Mouse (Mus musculus): ENCODE measurements around the gene Arid2. TPM values are rescaled to one million over a fixed set of nuclear protein-coding genes. Genes with fewer than 3 reads are reported as not detected.

Gene Arid2
- polyA plus RNA-seq, 1 experiment from 2014 or later, result 36.5 TPM

DNA sequence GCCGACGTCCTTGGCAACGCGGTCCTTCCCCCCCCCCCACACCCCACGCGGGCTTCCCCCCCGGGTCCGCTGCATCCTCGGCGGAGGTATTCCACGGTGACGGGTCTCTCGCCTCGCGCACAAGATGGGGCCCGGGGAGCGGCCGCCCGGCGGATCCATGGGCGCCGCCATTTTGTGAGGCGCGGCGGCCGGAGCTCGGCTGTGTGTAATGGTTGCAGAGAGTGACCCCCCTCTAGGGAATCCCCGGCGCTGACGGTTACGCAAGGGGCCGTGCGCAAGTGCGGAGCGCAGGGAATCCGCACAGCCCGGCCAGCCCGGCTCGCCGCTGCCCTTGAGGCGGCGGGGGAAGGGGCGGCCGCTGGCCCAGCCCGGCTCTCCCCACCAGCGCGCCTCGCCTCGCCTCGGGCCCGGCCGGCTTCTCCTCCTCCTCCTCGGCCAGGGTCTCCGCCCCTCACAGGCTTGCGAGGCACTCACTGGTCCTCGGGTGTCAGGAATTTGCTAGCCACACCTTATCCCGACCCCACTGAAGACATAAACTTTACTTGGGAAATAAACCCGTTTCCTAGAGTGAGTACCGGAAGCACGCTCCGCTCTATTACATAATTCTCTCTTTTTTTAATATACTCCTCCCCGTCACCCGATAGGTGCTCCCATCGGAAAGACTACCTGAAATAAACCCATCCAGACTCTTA, 1.8 kb upstream of the Arid2 start:
- Histone ChIP-seq H3K4me3 (replicated peaks) (peak overlapping the region; percentile 81), H3K27me3 (no peaks in the 10 kb centered on the region), H3K36me3 (peaks cover 14% of the 10 kb centered on the region; the same call in 1 of the 2 replicates), H3K9ac (replicated peaks) (peak overlapping the region; percentile 99), H3K4me2 (peak overlapping the region; percentile 81), H3K27ac (peak overlapping the region; percentile 100), H3K9me3 (no peaks in the 10 kb centered on the region), H3K4me1 (replicated peaks) (peaks cover 23% of the 10 kb centered on the region)
- under 1% methylated on average over 64 of the region's 64 CpGs for WGBS
- peak; percentile 91 for ATAC-seq (ENCODE audit: insufficient number of reproducible peaks, insufficient read depth, low FRiP score, low TSS enrichment, low read depth)

DNA sequence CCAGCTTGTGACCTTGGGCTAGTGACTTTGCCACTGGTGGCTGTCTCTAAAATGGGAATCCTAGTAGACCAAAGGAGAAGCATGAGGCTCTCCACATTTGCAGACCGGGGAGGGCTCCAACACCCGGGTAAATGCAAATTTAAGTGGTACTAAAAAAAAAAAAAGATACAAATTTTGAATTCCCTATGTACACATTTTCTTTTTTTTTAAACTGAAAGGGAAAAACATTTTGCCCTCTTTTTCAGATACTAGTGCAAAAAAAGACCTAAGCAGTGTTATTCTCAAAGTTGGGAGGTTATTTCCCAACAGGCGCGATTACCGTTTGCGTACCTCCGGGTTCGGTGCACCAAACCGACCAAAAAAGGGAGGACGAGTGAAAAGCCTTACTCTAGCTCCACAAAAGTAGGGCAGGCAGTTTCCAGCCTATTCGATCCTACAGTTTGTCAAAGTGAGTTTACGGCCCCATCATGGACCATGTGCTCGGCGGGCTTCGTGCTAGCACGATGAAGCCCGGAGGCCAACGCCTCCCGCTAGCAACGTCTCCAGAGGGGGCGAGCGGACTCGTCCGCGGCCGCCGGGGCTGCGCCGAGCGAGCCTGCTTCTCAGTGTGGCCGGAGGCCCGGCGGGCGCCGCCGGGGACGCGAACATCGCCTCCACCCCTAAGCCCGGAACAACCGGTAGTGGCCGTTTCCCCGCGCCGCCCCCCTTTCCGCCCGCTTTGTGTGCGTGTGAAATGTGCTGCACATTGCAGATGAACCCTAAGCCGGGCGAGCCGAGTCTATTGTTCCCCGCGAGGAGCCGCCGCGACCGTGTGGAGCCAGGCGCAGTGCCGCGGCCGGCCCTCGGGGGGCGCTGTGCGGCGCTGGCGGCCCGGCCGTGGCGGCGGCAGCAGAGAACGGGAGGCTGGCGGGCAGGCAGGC, 1.0 kb upstream of the Arid2 start:
- peak; percentile 58 for ATAC-seq (ENCODE audit: insufficient number of reproducible peaks, insufficient read depth, low FRiP score, low TSS enrichment, low read depth)
- Histone ChIP-seq H3K4me3 (replicated peaks) (peak overlapping the region; percentile 81), H3K9me3 (no peaks in the 10 kb centered on the region), H3K27me3 (no peaks in the 10 kb centered on the region), H3K27ac (peak overlapping the region; percentile 100), H3K36me3 (peaks cover 6% of the 10 kb centered on the region; the same call in 1 of the 2 replicates), H3K9ac (replicated peaks) (peak overlapping the region; percentile 99), H3K4me1 (replicated peaks) (peaks cover 23% of the 10 kb centered on the region), H3K4me2 (peak overlapping the region; percentile 81)
- WGBS, result under 1% methylated on average over 71 of the region's 72 CpGs

DNA sequence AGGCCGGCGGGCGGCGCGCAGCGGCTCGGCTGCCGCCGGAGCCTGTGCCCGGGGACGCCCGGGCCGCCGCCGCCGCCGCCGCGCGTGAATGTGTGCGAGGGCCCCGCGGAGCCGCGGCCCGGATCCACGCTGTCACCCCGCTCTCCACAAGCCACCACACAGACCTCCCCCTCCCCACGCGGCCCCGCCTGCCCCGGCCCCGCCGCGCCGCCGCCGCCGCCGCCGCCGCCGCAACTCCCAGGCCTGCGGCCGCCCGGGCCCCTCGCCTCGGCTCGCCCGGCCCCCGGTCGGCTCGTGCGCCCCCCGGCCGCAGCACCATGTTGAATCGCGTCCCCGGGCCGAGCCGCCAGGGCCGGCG, 404 bp upstream of the Arid2 start:
- WGBS, result under 1% methylated on average over 54 of the region's 63 CpGs
- ATAC-seq (ENCODE audit: insufficient number of reproducible peaks, insufficient read depth, low FRiP score, low TSS enrichment, low read depth), result peak; percentile 26

DNA sequence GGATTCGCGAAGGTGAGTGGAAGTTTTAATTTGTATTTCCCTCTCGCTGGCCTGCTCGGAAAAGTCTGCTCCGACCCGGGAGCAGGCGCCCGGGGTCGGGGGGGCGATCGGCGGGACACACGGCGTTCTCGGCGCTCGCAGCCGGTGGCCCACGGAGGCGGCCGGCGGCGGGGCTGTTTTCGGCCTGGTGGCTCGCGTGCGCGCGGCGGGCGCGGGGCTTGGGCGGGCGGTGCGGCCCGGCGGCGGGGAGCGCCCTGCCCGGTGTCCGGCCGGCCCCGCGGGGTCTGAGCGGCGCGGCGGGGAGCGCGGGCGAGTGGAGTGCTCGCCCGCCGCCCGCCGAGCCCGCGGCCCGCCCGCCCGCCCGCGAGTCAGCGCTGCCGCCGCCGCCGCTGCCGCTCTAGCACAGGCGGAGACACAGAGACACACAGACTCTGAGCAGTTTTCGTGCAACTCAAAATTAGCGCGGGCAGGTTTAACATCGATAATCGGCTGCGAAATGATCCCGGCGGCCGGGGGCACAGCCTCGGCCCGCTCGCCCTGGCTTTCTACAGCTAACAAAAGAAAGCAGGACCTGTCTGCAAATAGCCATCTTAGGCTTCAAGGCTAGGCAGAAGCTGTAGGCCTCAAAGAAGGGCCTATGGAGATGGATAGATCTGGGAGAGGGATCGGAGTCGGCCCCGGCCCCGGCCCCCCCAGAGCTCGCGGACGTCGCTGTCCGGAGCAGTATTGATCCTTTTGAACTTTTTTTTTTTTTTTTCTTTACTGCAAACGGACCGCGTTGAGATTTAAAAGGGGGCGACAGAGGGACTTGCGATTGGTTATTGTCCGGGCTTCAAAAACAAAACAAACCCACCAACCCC, 888 bp downstream of the Arid2 start:
- peaks cover 14% of the 10 kb centered on the region; the same call in 1 of the 2 replicates for H3K36me3 ChIP-seq
- H3K9me3 ChIP-seq, result no peaks in the 10 kb centered on the region
- H3K27ac ChIP-seq, result peak overlapping the region; percentile 100
- H3K9ac ChIP-seq (replicated peaks), result peak overlapping the region; percentile 99
- no peak for ATAC-seq (ENCODE audit: insufficient number of reproducible peaks, insufficient read depth, low FRiP score, low TSS enrichment, low read depth)
- H3K4me3 ChIP-seq (replicated peaks), result peak overlapping the region; percentile 81
- H3K27me3 ChIP-seq, result no peaks in the 10 kb centered on the region
- peaks cover 12% of the 10 kb centered on the region for H3K4me1 ChIP-seq (replicated peaks)
- WGBS, result under 1% methylated on average over 87 of the region's 97 CpGs
- H3K4me2 ChIP-seq, result peak overlapping the region; percentile 83

More for the DNA sequence above, 404 bp upstream of the Arid2 start:
- peak overlapping the region; percentile 100 for H3K27ac ChIP-seq
- H3K9me3 ChIP-seq, result no peaks in the 10 kb centered on the region
- H3K4me1 ChIP-seq (replicated peaks), result peaks cover 23% of the 10 kb centered on the region
- peak overlapping the region; percentile 99 for H3K9ac ChIP-seq (replicated peaks)
- peak overlapping the region; percentile 81 for H3K4me3 ChIP-seq (replicated peaks)
- peaks cover 7% of the 10 kb centered on the region; the same call in 1 of the 2 replicates for H3K36me3 ChIP-seq
- peak overlapping the region; percentile 81 for H3K4me2 ChIP-seq
- no peaks in the 10 kb centered on the region for H3K27me3 ChIP-seq

DNA sequence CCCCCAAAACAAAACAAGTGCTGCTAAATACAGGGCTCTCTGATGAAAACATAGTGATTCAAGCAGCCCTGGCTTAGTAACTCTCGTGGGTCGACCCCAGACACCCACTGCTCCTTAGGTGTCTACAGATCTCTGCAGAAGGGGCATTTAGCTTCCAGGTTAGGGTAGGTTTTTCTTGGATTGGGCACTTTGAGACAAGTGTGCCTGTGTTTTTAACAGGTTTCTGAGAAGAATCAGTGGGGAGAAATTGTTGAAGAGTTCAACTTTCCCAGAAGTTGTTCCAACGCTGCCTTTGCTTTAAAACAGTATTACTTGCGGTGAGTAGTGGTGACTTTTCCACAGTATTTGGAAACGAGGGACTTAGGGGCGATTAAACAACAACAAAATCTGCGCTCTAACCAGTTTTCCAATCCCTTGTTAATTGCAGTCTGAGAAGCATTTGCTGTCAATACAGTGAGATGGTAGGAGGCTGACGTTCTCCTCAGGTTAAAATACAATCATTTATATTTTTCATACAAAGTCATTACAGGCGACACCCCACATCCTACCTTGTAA, 1.6 kb downstream of the Arid2 start:
- H3K36me3 ChIP-seq, result peaks cover 16% of the 10 kb centered on the region; the same call in 1 of the 2 replicates
- H3K4me1 ChIP-seq (replicated peaks), result peaks cover 6% of the 10 kb centered on the region
- H3K27me3 ChIP-seq, result no peaks in the 10 kb centered on the region
- ATAC-seq (ENCODE audit: insufficient number of reproducible peaks, insufficient read depth, low FRiP score, low TSS enrichment, low read depth), result no peak
- H3K4me3 ChIP-seq (replicated peaks), result peak overlapping the region; percentile 81
- WGBS, result 2% methylated on average over 9 of the region's 9 CpGs
- peak overlapping the region; percentile 99 for H3K9ac ChIP-seq (replicated peaks)
- H3K27ac ChIP-seq, result peak overlapping the region; percentile 100
- H3K9me3 ChIP-seq, result no peaks in the 10 kb centered on the region
- peak overlapping the region; percentile 83 for H3K4me2 ChIP-seq

DNA sequence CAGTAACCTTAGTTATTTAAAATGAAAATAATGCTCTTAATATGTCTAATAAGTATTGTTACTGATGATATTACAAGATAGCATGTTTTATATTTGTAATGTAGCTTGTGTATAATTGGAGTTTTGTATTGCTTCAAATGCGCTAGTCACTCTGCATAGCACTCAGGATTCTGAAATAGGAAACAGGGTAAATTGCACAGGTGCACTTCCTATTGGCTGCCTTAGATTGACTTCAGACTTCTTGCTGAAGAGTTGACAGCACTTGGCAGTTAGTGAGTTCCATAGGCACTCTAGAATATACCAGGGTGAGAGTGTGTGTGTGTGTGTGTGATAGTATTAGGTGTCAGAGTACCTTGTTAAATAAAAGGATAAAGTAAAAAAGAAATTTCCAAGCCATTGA, 2.7 kb downstream of the Arid2 start:
- ATAC-seq (ENCODE audit: insufficient number of reproducible peaks, insufficient read depth, low FRiP score, low TSS enrichment, low read depth), result no peak
- H3K4me3 ChIP-seq (replicated peaks), result no peak overlapping the region
- peak overlapping the region; percentile 36 for H3K4me2 ChIP-seq
- H3K27ac ChIP-seq, result no peak overlapping the region
- 76% methylated on average over 1 of the region's 1 CpGs for WGBS
- H3K4me1 ChIP-seq (replicated peaks), result peaks cover 3% of the 10 kb centered on the region; the same call in 1 of the 2 replicates
- no peak overlapping the region for H3K9ac ChIP-seq (replicated peaks)
- no peaks in the 10 kb centered on the region for H3K9me3 ChIP-seq
- H3K36me3 ChIP-seq, result peaks cover 25% of the 10 kb centered on the region; the same call in 1 of the 2 replicates
- no peaks in the 10 kb centered on the region for H3K27me3 ChIP-seq

DNA sequence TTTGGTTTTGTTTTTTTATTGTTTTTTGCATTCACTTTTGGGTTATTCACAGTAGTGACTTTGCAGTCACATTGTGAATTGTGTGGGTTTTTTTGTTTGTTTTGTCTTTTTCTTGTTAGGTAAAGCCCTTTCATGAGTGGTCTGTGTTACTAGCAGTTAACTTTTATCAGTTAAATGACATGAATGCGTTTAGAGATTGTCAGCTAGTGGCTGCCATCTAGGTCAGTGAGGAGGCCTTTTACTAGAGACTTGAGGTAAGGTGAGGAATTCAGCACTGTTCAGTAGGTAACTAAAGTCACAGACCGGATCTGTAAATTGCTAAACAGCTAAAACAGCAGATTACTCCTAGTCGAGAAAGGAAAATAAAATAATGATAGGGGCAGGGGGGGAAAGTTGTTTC, 6.1 kb downstream of the Arid2 start:
- no peak for ATAC-seq (ENCODE audit: insufficient number of reproducible peaks, insufficient read depth, low FRiP score, low TSS enrichment, low read depth)
- no peak overlapping the region for H3K9ac ChIP-seq (replicated peaks)
- peaks cover 34% of the 10 kb centered on the region; the same call in 1 of the 2 replicates for H3K36me3 ChIP-seq
- H3K27me3 ChIP-seq, result no peaks in the 10 kb centered on the region
- H3K9me3 ChIP-seq, result no peaks in the 10 kb centered on the region
- H3K4me1 ChIP-seq (replicated peaks), result peaks cover 3% of the 10 kb centered on the region; the same call in 1 of the 2 replicates
- no peak overlapping the region for H3K4me2 ChIP-seq
- WGBS, result 42% methylated on average over 3 of the region's 3 CpGs
- H3K27ac ChIP-seq, result no peak overlapping the region
- no peak overlapping the region for H3K4me3 ChIP-seq (replicated peaks)

DNA sequence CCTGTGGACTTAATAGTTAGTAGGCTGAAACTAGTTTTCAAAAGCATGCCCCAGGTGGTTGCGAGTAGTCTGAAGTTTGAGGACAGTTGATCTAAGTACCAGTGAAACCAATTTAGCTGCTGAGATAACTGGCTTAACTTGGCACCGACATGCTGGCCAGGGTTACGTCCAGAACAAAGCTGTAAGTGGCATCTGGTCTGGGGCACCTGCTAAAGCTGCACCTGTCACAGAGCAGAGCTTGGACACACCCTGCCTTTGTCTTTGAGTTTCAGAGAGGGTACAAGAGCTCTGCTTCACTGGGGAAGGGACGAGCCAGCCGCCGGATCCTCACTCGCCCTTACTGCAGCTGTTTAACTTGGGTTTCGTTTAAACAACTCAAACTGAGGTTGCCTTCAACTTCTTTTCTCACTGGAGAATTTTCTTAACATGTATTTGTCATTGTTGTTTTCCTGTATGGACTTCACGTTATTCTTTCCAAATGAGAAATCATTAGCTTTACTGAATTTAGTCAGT, 9.8 kb downstream of the Arid2 start:
- Histone ChIP-seq H3K4me2 (no peak overlapping the region), H3K9ac (replicated peaks) (no peak overlapping the region), H3K4me1 (replicated peaks) (no peaks in the 10 kb centered on the region; the same call in 1 of the 2 replicates), H3K27ac (no peak overlapping the region), H3K27me3 (no peaks in the 10 kb centered on the region), H3K36me3 (peaks cover 42% of the 10 kb centered on the region), H3K9me3 (no peaks in the 10 kb centered on the region), H3K4me3 (replicated peaks) (no peak overlapping the region)
- WGBS, result 86% methylated on average over 9 of the region's 9 CpGs
- no peak for ATAC-seq (ENCODE audit: insufficient number of reproducible peaks, insufficient read depth, low FRiP score, low TSS enrichment, low read depth)

DNA sequence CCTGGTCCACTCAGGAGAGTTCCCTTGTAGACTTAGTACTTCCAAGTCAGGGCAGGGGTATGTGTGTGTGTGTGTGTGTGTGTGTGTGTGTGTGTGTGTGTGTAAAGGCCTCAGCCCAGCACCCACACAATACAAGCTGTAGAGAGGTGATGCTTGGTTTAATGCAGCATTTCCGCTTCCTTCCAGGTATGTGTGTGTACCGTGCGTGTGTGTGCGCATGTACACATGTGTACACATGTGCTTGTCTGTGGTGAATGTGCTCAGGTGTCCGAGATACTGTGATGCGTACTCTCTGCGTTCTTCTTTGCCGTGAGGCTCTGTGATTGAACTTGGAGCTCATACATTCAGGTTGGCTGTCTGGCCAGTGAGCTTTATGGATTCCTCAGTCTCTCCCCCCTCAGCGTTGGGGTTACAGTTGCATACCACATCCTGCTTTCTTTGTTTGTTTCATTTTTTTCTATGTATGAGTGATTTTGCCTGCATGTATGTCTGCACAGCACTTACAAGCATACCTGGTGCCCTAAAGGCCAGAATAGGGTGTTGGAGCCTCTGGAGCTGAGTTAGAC, 10.4 kb downstream of the Arid2 start:
- H3K9ac ChIP-seq (replicated peaks), result no peak overlapping the region
- no peaks in the 10 kb centered on the region; the same call in 1 of the 2 replicates for H3K4me1 ChIP-seq (replicated peaks)
- H3K4me3 ChIP-seq (replicated peaks), result no peak overlapping the region
- peaks cover 43% of the 10 kb centered on the region for H3K36me3 ChIP-seq
- no peaks in the 10 kb centered on the region for H3K27me3 ChIP-seq
- ATAC-seq (ENCODE audit: insufficient number of reproducible peaks, insufficient read depth, low FRiP score, low TSS enrichment, low read depth), result no peak
- 93% methylated on average over 9 of the region's 9 CpGs for WGBS
- H3K27ac ChIP-seq, result no peak overlapping the region
- H3K4me2 ChIP-seq, result no peak overlapping the region
- H3K9me3 ChIP-seq, result no peaks in the 10 kb centered on the region

DNA sequence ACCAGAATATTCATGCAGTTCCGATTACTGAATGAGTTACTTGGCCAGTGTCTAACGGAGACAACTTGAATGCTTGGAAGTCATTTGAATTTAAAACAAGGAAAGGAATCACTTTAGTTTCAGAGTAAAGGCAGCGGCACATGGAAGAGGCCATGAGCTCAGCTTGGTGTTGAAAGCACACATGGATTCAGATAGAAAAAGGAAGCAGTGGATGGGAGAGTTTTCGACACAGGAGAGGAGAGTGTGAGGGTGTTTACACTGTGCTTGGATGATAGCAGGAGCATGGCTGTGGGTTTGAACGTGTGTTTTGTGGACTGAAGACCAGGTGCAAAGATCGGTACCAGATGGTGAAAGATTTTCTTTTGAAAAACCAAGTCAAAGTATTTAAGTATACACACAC, 22.0 kb downstream of the Arid2 start:
- WGBS, result 79% methylated on average over 6 of the region's 6 CpGs
- H3K36me3 ChIP-seq, result peaks cover 50% of the 10 kb centered on the region
- no peaks in the 10 kb centered on the region for H3K9me3 ChIP-seq
- no peaks in the 10 kb centered on the region for H3K4me1 ChIP-seq (replicated peaks)
- H3K9ac ChIP-seq (replicated peaks), result no peak overlapping the region
- H3K27ac ChIP-seq, result no peak overlapping the region
- ATAC-seq (ENCODE audit: insufficient number of reproducible peaks, insufficient read depth, low FRiP score, low TSS enrichment, low read depth), result no peak
- H3K4me3 ChIP-seq (replicated peaks), result no peak overlapping the region
- H3K4me2 ChIP-seq, result no peak overlapping the region
- H3K27me3 ChIP-seq, result no peaks in the 10 kb centered on the region

Data from limb, embryonic 12.5 days (tissue).